Mouse (Mus musculus) adrenal gland, postnatal 36 days (tissue): Measurements from ENCODE around the gene Prr13. TPM values are rescaled to one million over a fixed set of nuclear protein-coding genes. Genes with fewer than 3 reads are reported as not detected.
A peak's percentile ranks its signal among the peaks of the same experiment; 100 is the strongest.

Experiments
- DNase-seq, 2 experiments: peaks; one replicate each; pipeline ENCODE4 v3.0.0; 2021; ENCODE audit warnings: mixed read lengths in 1 of 2
- long read RNA-seq, 2 experiments: library from polyadenylated mRNA; stranded (forward); transcript quantifications; one replicate each; pipeline ENCODE4 v2.0.0; 2021; ENCODE audit warnings: borderline sequencing depth in 2 of 2
- total RNA-seq, 2 experiments: library from RNA; stranded (reverse); gene quantifications; 2 replicates each; pipeline ENCODE4 v1.2.3; 2021

The Prr13 gene
- 100 to 1,000 TPM; 112 to 116 TPM for total RNA-seq
- long read RNA-seq, experiment 1, transcript Prr13-201 (5 exons, 1,224 nt), result minor isoform, 38 of 130 reads
- long read RNA-seq, experiment 1, transcript Prr13-204 (4 exons, 1,055 nt), result major isoform, 59 of 130 reads
- long read RNA-seq, experiment 1, transcript Prr13-202 (3 exons, 1,020 nt), result minor isoform, 11 of 130 reads
- long read RNA-seq, experiment 1, partial matches to known transcripts, result 17 of 130 reads
- long read RNA-seq, experiment 1, other reads (novel, unspliced or antisense), result 2 of 130 reads
- long read RNA-seq, experiment 2, transcript Prr13-205 (4 exons, 1,353 nt), result minor isoform, 5 of 90 reads
- long read RNA-seq, experiment 2, transcript Prr13-204 (4 exons, 1,055 nt), result major isoform, 49 of 90 reads
- long read RNA-seq, experiment 2, transcript Prr13-202 (3 exons, 1,020 nt), result minor isoform, 5 of 90 reads
- long read RNA-seq, experiment 2, transcript Prr13-201 (5 exons, 1,224 nt), result minor isoform, 26 of 90 reads
- long read RNA-seq, experiment 2, partial matches to known transcripts, result 1 of 90 reads
- long read RNA-seq, experiment 2, other reads (novel, unspliced or antisense), result 4 of 90 reads

- DNase-seq, result peak; percentile 91 to 92
These were observed at the start of gene Prr13 for GRCm38 (mm10) chr15:102458904-102459317. Prr13 (plus strand) TSS chr15:102459028.

GRCm38 (mm10) chr15:102409286-102409685, 49.5 kb upstream of the Prr13 start:
- DNase-seq, result no peak

GRCm38 (mm10) chr15:102411077-102411476, 47.8 kb upstream of the Prr13 start:
- DNase-seq, result no peak

DNA sequence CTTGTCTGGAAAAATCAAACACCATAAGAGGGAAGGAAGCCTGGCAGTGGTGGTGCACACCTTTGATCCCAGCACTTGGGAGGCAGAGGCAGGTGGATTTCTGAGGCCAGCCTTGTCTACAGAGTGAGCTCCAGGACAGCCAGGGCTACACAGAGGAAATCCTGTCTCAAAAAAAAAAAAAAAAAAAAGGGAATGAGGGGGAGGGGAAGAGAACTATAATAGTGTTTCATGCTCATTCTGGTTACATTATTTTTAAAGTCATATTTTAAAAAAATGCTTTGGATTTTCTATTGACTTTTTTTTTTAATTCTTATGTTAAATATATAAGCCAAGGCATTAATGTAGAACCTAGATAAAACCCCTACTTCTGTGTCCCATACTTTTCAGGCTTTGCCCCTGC, 45.1 kb upstream of the Prr13 start:
- DNase-seq, result no peak

DNA sequence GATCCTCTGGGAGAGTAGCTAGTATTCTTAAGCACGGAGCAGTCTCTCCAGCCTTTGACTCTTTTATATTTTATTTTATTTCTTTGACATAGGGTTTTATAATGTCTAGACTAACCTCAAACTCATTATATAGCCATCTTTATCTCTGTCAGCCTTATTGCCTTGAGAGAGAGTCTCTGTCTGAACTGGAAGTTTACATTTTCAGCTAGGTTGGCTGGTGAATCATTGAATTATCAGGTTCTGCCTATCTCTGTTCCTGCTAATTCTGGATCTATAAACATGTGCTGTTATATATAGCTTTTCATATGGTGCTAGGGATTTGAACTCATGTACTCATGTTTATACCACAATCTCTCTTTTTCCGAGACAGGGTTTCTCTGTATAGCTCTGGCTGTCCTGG, 41.3 kb upstream of the Prr13 start:
- no peak for DNase-seq

GRCm38 (mm10) chr15:102420986-102421385, 37.8 kb upstream of the Prr13 start:
- no peak for DNase-seq

DNA sequence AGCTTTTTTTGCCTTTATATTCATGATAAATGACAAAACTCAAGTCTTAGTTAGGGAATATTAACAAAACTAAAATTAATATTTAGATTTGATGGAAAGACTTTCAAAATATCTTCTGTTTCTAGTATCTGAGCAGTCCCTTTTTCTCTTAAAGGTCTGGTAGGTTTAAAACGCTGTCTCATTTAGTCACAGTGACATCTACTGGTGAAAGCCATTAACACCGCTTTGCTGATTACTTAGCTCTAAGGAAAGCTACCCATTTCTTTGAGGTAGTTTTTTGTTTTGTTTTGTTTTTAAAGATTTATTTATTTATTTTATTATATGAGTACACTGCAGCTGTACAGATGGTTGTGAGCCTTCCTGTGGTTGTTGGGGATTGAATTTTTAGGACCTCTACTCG, 37.4 kb upstream of the Prr13 start:
- DNase-seq, result peak in 1 of 2 experiments; percentile 46

DNA sequence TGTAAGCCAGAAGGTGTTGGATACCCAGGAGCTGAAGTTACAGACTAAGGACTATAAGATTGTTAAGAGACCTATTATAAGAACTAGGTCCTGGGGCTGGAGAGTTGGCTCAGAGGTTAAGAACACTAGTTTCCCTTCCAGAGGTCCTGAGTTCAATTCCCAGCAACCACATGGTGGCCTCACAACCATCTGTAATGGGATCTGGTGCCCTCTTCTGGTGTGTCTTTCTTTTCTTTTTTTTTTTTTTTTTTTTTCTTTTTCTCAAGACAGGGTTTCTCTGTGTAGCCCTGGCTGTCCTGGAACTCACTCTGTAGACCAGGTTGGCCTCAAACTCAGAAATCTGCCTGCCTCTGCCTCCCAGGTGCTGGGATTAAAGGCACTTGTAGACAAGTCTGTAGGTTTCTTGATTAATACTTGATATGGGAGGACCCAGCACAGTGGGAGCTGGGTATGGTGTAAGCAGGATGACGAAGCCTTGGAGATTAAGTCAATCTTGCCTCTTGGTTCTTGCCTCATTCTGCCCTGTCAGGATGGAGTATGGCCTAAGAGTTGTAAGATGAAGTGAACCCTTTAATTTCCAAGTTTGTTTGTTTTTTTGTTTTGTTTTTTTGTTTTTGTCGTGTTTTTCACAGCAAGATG, 35.1 kb upstream of the Prr13 start:
- DNase-seq, result no peak

- no peak for DNase-seq
These were observed 34.2 kb upstream of the Prr13 start for GRCm38 (mm10) chr15:102424657-102425056.

- no peak for DNase-seq
These were observed 31.9 kb upstream of the Prr13 start for GRCm38 (mm10) chr15:102426963-102427362.

DNA sequence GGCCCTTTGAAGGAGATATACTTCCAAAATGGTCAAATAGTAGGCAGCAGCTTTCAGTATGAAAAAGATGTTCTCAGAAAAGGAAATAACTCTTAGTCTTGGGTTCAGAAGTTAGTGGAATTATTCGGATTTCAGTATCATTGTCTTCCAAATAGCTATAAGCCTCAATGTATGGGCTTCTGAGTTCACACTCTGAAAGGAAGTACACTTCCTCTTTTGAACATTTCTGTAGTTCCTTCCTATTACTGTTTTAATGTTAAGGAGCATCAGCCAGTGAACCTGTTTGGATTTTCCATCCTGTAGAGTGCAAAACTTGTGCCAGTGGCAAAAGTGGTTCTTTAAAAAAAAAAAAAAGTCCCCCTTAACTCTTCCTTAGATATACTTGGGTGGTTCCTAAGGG, 26.8 kb upstream of the Prr13 start:
- DNase-seq, result no peak

- no peak for DNase-seq
These were observed 25.7 kb upstream of the Prr13 start for GRCm38 (mm10) chr15:102433173-102433572.

GRCm38 (mm10) chr15:102442490-102442889, 16.3 kb upstream of the Prr13 start:
- peak; percentile 88 to 90 for DNase-seq

DNA sequence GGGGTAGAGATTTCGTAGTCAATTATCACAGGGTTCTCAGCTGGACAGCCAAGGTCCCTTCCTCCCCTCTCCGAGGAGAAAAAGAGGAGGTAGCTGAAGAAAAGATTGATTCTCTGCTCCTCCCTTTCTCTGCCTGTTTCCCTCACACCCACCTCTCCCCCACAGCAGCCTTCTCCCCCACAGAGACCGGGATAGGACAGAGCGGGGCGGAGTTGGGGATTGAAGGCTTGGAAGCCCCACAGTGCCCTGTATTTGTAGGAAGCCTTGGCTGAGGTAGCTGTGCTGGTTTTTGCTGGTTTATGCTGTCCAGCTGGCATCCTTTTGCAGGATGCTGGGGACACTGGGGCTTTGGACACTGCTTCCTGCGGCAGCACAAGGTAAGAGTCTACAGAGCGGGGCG, 13.7 kb upstream of the Prr13 start, which contains the start of gene Amhr2:
Amhr2 (plus strand) TSS at position 222 of the 400 bp plus-strand sequence.
- no peak for DNase-seq

- no peak for DNase-seq
These were observed 12.4 kb upstream of the Prr13 start for GRCm38 (mm10) chr15:102446448-102446847.

DNA sequence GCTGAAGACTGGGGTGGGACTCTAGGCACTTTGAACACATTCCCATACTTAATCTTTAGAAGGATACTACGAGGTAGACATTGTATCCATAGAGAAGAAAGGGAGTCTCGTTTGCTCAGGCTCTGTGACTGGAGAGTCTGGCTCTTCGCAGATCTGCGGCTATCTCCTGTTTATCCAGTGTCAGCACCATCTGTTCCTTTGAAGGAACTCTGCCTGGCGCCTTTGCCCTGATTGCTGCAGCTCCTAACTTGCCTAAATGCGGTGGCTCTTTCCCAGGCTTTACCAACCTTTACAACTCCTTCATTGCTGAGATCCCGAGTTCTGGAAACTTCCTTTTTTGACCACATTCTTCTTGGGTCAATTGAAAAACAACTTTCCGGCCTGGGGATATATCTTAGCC, 9.5 kb upstream of the Prr13 start:
- no peak for DNase-seq

GRCm38 (mm10) chr15:102450928-102451327, 7.9 kb upstream of the Prr13 start:
- peak; percentile 82 for DNase-seq

- DNase-seq, result no peak
These were observed 7.0 kb upstream of the Prr13 start for GRCm38 (mm10) chr15:102451666-102452430.

- DNase-seq, result peak in 1 of 2 experiments; percentile 31
These were observed 2.8 kb upstream of the Prr13 start for GRCm38 (mm10) chr15:102455993-102456392.

- DNase-seq, result no peak
These were observed 635 bp upstream of the Prr13 start for GRCm38 (mm10) chr15:102458050-102458736.

DNA sequence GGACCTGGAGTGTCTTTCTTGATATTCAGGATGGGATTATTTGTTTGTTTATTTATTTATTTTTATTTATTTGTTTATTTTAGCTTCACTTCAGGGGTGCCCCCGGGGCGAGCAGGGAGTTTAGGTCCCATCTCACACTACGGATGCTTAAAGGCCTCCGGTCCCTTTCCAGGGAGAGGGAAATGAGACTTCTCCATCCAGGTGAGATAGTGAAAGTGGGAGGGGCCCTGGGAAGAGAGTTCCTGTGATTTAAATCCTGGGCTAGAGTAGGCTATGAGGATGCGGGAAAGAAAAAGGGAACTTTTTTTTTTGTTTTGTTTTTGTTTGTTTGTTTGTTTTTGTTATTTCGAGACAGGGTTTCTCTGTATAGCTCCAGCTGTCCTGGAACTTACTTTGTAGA, 553 bp downstream of the Prr13 start:
- DNase-seq, result no peak

DNA sequence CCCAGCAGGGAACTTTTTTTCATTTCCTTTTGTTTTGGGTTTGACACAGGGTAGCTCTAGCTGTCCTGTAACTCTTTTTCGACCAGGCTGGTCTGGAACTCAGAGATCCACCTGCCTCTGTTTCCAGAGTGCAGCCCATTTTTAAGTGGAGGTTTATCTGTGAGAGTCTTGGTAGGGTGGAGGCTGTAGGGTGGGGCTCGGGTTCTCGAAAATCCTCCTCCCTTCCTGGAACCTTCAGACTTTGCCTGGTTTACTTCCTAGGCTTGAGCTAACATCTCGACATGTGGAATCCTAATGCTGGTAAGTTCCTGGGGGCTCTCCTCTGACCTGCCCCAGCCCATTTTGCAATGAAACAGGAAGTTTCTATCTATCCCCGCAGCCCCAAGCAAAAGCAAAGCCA, 1.0 kb downstream of the Prr13 start:
- DNase-seq, result no peak
